Mouse (Mus musculus): ENCODE results near the gene Ccdc66. TPM values are rescaled to one million over a fixed set of nuclear protein-coding genes. Genes with fewer than 3 reads are reported as not detected.

Gene Ccdc66
- total and polyA plus RNA-seq, 3 experiments: 6.3 to 18.4 TPM; not detected in 1

- TF ChIP-seq TBP (IDR thresholded peaks at IDR 0.05; ENCODE audit: low read depth, low read length) (peak; percentile 48; the same call in 1 of the 2 replicates), CTCF (IDR thresholded peaks at IDR 0.05 in 2 of 3, conservative IDR thresholded peaks at IDR 0.05 in 1 of 3; ENCODE audit: control insufficient read depth in 1 of 3, insufficient read depth in 1 of 3, low read depth in 2 of 3, low read length in 3 of 3, poor library complexity in 1 of 3, severe bottlenecking in 1 of 3) (no peak), POLR2AphosphoS2 (IDR thresholded peaks at IDR 0.05; ENCODE audit: low read length) (peak; percentile 47; the same call in 1 of the 2 replicates), ZMIZ1 (IDR thresholded peaks at IDR 0.05; ENCODE audit: low read depth, low read length) (no peak)
These were observed at the start of gene Ccdc66 (continued) for GRCm38 (mm10) chr14:27507894-27508643.

GRCm38 (mm10) chr14:27543838-27544426, 35.7 kb upstream of the Ccdc66 start:
- Histone ChIP-seq H3K9me3 (replicated peaks; ENCODE audit: insufficient read depth, low read length) (no peaks in the 10 kb centered on the region), H3K79me2 (ENCODE audit: control insufficient read depth, insufficient read depth, low read length, poor library complexity) (no peaks in the 10 kb centered on the region), H3K27me3 (ENCODE audit: control insufficient read depth in 1 of 2, insufficient read depth in 2 of 2, low read length in 2 of 2) (0 out of 4 replicates have a peak, but pooled peaks cover 0 to 1% of the 10 kb centered on the region in 2 experiments), H3K9ac (ENCODE audit: control insufficient read depth, low read depth, low read length, poor library complexity, severe bottlenecking) (no peak overlapping the region), H3K36me3 (ENCODE audit: control insufficient read depth in 1 of 2, insufficient read depth in 2 of 2, low read length in 2 of 2) (no peaks in the 10 kb centered on the region), H3K27ac (ENCODE audit: control insufficient read depth, low read depth, low read length) (no peak overlapping the region), H3K4me3 (ENCODE audit: control insufficient read depth in 1 of 2, insufficient read depth in 1 of 2, low read depth in 2 of 2, low read length in 2 of 2) (no peak overlapping the region), H3K4me1 (ENCODE audit: control insufficient read depth in 1 of 2, insufficient read depth in 2 of 2, low read length in 2 of 2) (no peaks in the 10 kb centered on the region)
- TF ChIP-seq POLR2AphosphoS5 (IDR thresholded peaks at IDR 0.05; ENCODE audit: borderline replicate concordance, low read depth, low read length): no peak
- DNase-seq (ENCODE audit: low read depth, low spot score): no peak

- Histone ChIP-seq H3K4me1 (ENCODE audit: control insufficient read depth in 1 of 2, insufficient read depth in 2 of 2, low read length in 2 of 2) (no peaks in the 10 kb centered on the region), H3K9ac (ENCODE audit: control insufficient read depth, low read depth, low read length, poor library complexity, severe bottlenecking) (no peak overlapping the region), H3K9me3 (replicated peaks; ENCODE audit: insufficient read depth, low read length) (no peaks in the 10 kb centered on the region), H3K36me3 (ENCODE audit: control insufficient read depth in 1 of 2, insufficient read depth in 2 of 2, low read length in 2 of 2) (no peaks in the 10 kb centered on the region), H3K4me3 (ENCODE audit: control insufficient read depth in 1 of 2, insufficient read depth in 1 of 2, low read depth in 2 of 2, low read length in 2 of 2) (no peak overlapping the region), H3K27ac (ENCODE audit: control insufficient read depth, low read depth, low read length) (no peak overlapping the region), H3K79me2 (ENCODE audit: control insufficient read depth, insufficient read depth, low read length, poor library complexity) (no peaks in the 10 kb centered on the region), H3K27me3 (ENCODE audit: control insufficient read depth in 1 of 2, insufficient read depth in 2 of 2, low read length in 2 of 2) (peaks cover 0 to 2% of the 10 kb centered on the region in 2 experiments; a peak in 2 of 4 replicates)
- TF ChIP-seq POLR2A (IDR thresholded peaks at IDR 0.05; ENCODE audit: control insufficient read depth in 1 of 2, insufficient read depth in 1 of 2, low read depth in 1 of 2, low read length in 2 of 2, poor library complexity in 1 of 2): no peak
- no peak for TF ChIP-seq UBTF (IDR thresholded peaks at IDR 0.05; ENCODE audit: borderline replicate concordance, insufficient read depth, low read depth, low read length)
- TF ChIP-seq MAFK (IDR thresholded peaks at IDR 0.05; ENCODE audit: borderline replicate concordance, low read depth, low read length): no peak
- TF ChIP-seq ZC3H11A (IDR thresholded peaks at IDR 0.05; ENCODE audit: low read depth, low read length): no peak
- TF ChIP-seq ELF1 (IDR thresholded peaks at IDR 0.05; ENCODE audit: low read depth, low read length): no peak
- TF ChIP-seq CHD2 (IDR thresholded peaks at IDR 0.05; ENCODE audit: low read length): no peak
- no peak for TF ChIP-seq POLR2AphosphoS5 (IDR thresholded peaks at IDR 0.05; ENCODE audit: borderline replicate concordance, low read depth, low read length)
- no peak for TF ChIP-seq RAD21 (IDR thresholded peaks at IDR 0.05; ENCODE audit: low read depth, low read length)
- no peak for TF ChIP-seq EP300 (IDR thresholded peaks at IDR 0.05; ENCODE audit: low read depth in 1 of 2, low read length in 2 of 2)
- TF ChIP-seq ETS1 (IDR thresholded peaks at IDR 0.05; ENCODE audit: low read depth, low read length): no peak
- no peak for TF ChIP-seq JUND (IDR thresholded peaks at IDR 0.05; ENCODE audit: low read depth, low read length)
- no peak for TF ChIP-seq GABPA (IDR thresholded peaks at IDR 0.05; ENCODE audit: low read depth, low read length)
- TF ChIP-seq TCF12 (IDR thresholded peaks at IDR 0.05; ENCODE audit: low read depth, low read length): no peak
- TF ChIP-seq MAZ (IDR thresholded peaks at IDR 0.05; ENCODE audit: low read depth, low read length): no peak
- TF ChIP-seq RCOR1 (IDR thresholded peaks at IDR 0.05; ENCODE audit: low read depth, low read length): no peak
- no peak for DNase-seq (ENCODE audit: low read depth, low spot score)
These were observed 28.2 kb upstream of the Ccdc66 start for GRCm38 (mm10) chr14:27536441-27536840.

Data from MEL (cell line).